Mouse (Mus musculus): ENCODE measurements around the gene A930017K11Rik. TPM values are rescaled to one million over a fixed set of nuclear protein-coding genes. Genes with fewer than 3 reads are reported as not detected.

A930017K11Rik gene
- polyA plus RNA-seq, 1 experiment = 7.2 TPM

DNA sequence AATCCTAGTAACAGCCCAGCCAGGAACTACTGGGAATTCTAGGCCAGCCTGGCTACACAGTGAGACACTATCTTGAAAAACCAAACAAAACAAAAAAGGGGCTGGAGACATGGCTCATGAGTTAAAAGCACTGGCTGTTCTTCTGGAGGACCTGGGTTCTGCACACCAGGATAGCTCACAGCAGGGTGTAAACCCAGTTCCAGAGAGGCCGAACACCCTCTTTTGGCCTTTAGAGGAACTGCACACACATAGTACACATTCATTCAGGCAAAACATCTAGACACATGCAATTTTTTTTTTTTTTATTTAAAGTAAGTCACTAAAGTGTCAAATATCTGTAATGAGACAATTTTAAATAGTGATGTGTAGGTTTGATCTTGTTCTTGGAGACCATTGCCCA lies 52.2 kb downstream of the A930017K11Rik start:
- Histone ChIP-seq H3K27me3 (replicated peaks; ENCODE audit: control insufficient read depth, insufficient read depth, low read length) (no peaks in the 10 kb centered on the region), H3K36me3 (ENCODE audit: control insufficient read depth, insufficient read depth, low read length) (no peaks in the 10 kb centered on the region), H3K4me3 (ENCODE audit: insufficient read depth, low read depth, low read length) (no peak overlapping the region), H3K27ac (ENCODE audit: insufficient read depth, low read depth, low read length) (no peak overlapping the region), H3K4me1 (ENCODE audit: control insufficient read depth, insufficient read depth, low read length) (no peaks in the 10 kb centered on the region; the same call in 1 of the 2 replicates)
- WGBS = 100% methylated on average over 1 of the region's 1 CpGs
- TF ChIP-seq POLR2A (IDR thresholded peaks at IDR 0.05; ENCODE audit: low read depth, low read length) = no peak
- TF ChIP-seq CTCF (conservative IDR thresholded peaks at IDR 0.05; ENCODE audit: insufficient read depth, insufficient read length, low read depth, low read length) = no peak
- DNase-seq = no peak

Other genes with a start within 250 kb of the A930017K11Rik start
- not detected in 2 replicates for gene Gng13, start 235.4 kb downstream of the A930017K11Rik start, polyA plus RNA-seq (2012; rRNA removed)
- 0.75 and 1.5 TPM in 2 replicates for gene Chtf18, start 225.1 kb downstream of the A930017K11Rik start, polyA plus RNA-seq (2012; rRNA removed)
- 20.7 and 26.4 TPM in 2 replicates for gene Rpusd1, start 224.9 kb downstream of the A930017K11Rik start, polyA plus RNA-seq (2012; rRNA removed)
- 0.10 TPM in 1 of 2 replicates, not detected in the other for gene Mslnl, start 216.5 kb downstream of the A930017K11Rik start, polyA plus RNA-seq (2012; rRNA removed)
- 3.3 and 3.9 TPM in 2 replicates for gene Msln, start 198.2 kb downstream of the A930017K11Rik start, polyA plus RNA-seq (2012; rRNA removed)
- 47.5 and 50.5 TPM in 2 replicates for gene Narfl, start 178.8 kb downstream of the A930017K11Rik start, polyA plus RNA-seq (2012; rRNA removed)
- 58.9 and 62.8 TPM in 2 replicates for gene Haghl, start 166.9 kb downstream of the A930017K11Rik start, polyA plus RNA-seq (2012; rRNA removed)
- gene Ccdc78, start 166.0 kb downstream of the A930017K11Rik start, polyA plus RNA-seq (2012; rRNA removed) = 0.06 and 0.12 TPM in 2 replicates
- gene Fam173a, start 159.7 kb downstream of the A930017K11Rik start, polyA plus RNA-seq (2012; rRNA removed) = 152 and 158 TPM in 2 replicates
- 0.64 TPM in 1 of 2 replicates, not detected in the other for gene AC134908.4, start 156.9 kb downstream of the A930017K11Rik start, polyA plus RNA-seq (2012; rRNA removed)
- gene Metrn, start 155.4 kb downstream of the A930017K11Rik start, polyA plus RNA-seq (2012; rRNA removed) = 50.1 and 61.3 TPM in 2 replicates
- gene Fbxl16, start 143.5 kb downstream of the A930017K11Rik start, polyA plus RNA-seq (2012; rRNA removed) = 3.6 TPM in 2 replicates
- 34.9 and 42.1 TPM in 2 replicates for gene Wdr24, start 128.9 kb downstream of the A930017K11Rik start, polyA plus RNA-seq (2012; rRNA removed)
- 132 and 139 TPM in 2 replicates for gene Jmjd8, start 123.7 kb downstream of the A930017K11Rik start, polyA plus RNA-seq (2012; rRNA removed)
- gene Stub1, start 119.2 kb downstream of the A930017K11Rik start, polyA plus RNA-seq (2012; rRNA removed) = 140 and 144 TPM in 2 replicates
- 9.2 and 13.9 TPM in 2 replicates for gene Rhbdl1, start 115.3 kb downstream of the A930017K11Rik start, polyA plus RNA-seq (2012; rRNA removed)
- 26.3 and 50.3 TPM in 2 replicates for gene Gm20683, start 110.8 kb downstream of the A930017K11Rik start, polyA plus RNA-seq (2012; rRNA removed)
- gene Rhot2, start 107.7 kb downstream of the A930017K11Rik start, polyA plus RNA-seq (2012; rRNA removed) = 133 and 147 TPM in 2 replicates
- 23.8 and 25.5 TPM in 2 replicates for gene Wdr90, start 91.1 kb downstream of the A930017K11Rik start, polyA plus RNA-seq (2012; rRNA removed)
- 258 and 286 TPM in 2 replicates for gene Mcrip2, start 83.8 kb downstream of the A930017K11Rik start, polyA plus RNA-seq (2012; rRNA removed)
- gene Mettl26, start 77.5 kb downstream of the A930017K11Rik start, polyA plus RNA-seq (2012; rRNA removed) = 509 and 656 TPM in 2 replicates
- gene Wfikkn1, start 71.7 kb downstream of the A930017K11Rik start, polyA plus RNA-seq (2012; rRNA removed) = 0.31 and 0.42 TPM in 2 replicates
- gene Rab40c, start 32.8 kb downstream of the A930017K11Rik start, polyA plus RNA-seq (2012; rRNA removed) = 31.3 and 34.8 TPM in 2 replicates
- 236 and 270 TPM in 2 replicates for gene Pigq, start 7.6 kb downstream of the A930017K11Rik start, polyA plus RNA-seq (2012; rRNA removed)
- gene Nhlrc4, start 7.6 kb downstream of the A930017K11Rik start, polyA plus RNA-seq (2012; rRNA removed) = 16.0 and 21.0 TPM in 2 replicates
- gene Capn15, start 33.2 kb upstream of the A930017K11Rik start, polyA plus RNA-seq (2012; rRNA removed) = 24.0 and 31.6 TPM in 2 replicates
- gene Rab11fip3, start 117.0 kb upstream of the A930017K11Rik start, polyA plus RNA-seq (2012; rRNA removed) = 454 and 517 TPM in 2 replicates
- 63.0 and 74.9 TPM in 2 replicates for gene Decr2, start 137.8 kb upstream of the A930017K11Rik start, polyA plus RNA-seq (2012; rRNA removed)
- 36.2 and 45.6 TPM in 2 replicates for gene Nme4, start 143.0 kb upstream of the A930017K11Rik start, polyA plus RNA-seq (2012; rRNA removed)
- gene Tmem8, start 160.7 kb upstream of the A930017K11Rik start, polyA plus RNA-seq (2012; rRNA removed) = 431 and 538 TPM in 2 replicates
- 130 and 137 TPM in 2 replicates for gene Mrpl28, start 170.9 kb upstream of the A930017K11Rik start, polyA plus RNA-seq (2012; rRNA removed)
- gene Axin1, start 186.1 kb upstream of the A930017K11Rik start, polyA plus RNA-seq (2012; rRNA removed) = 16.3 and 18.5 TPM in 2 replicates
- gene Pdia2, start 246.5 kb upstream of the A930017K11Rik start, polyA plus RNA-seq (2012; rRNA removed) = 0.20 and 0.37 TPM in 2 replicates

Data from kidney, adult 2 months (tissue).